Mouse (Mus musculus): ENCODE measurements around the gene Arhgef11.

Gene Arhgef11

DNA sequence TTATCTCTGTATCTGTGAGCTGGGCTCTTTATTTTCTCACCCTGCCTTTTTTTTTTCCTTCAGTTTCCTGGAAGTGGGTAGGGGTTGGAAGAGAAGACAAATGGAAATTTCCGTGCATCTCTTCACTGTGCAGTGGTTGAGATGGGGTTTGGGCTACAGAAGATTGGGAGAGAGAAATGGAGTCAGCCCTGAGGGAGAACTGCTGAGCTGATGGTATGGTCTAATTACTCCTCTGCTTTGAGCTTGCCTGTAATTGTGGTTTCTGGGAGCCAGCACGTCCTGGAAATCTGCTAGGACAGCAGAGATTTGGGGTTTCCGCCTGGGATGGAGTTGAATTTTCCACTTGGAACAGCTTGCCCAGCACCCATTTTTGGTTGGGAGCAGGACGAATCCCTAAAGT lies 43.1 kb downstream of the Arhgef11 start:
- DNase-seq (ENCODE audit: inconsistent age in 2 of 2, low spot score in 1 of 2): no peak

DNA sequence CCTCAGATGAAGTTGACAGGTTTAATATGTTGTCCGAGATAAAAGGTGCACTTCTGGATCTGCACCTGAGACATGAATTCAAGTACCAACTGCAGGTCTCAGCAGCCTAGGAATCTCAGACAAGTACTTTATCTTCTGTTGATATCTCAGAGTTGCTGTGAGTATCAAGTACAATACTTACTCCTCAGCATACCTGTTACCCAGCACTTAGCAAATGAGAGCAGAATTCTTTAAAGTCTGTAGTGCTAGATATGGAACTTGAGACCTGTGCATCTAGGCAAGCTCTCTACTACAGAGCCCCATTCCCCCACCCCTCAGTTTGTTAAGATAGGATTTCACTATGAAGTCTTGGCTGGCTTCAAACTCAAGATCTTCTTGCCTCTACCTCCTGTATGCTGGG lies 43.9 kb downstream of the Arhgef11 start:
- DNase-seq (ENCODE audit: inconsistent age in 2 of 2, low spot score in 1 of 2): no peak

DNA sequence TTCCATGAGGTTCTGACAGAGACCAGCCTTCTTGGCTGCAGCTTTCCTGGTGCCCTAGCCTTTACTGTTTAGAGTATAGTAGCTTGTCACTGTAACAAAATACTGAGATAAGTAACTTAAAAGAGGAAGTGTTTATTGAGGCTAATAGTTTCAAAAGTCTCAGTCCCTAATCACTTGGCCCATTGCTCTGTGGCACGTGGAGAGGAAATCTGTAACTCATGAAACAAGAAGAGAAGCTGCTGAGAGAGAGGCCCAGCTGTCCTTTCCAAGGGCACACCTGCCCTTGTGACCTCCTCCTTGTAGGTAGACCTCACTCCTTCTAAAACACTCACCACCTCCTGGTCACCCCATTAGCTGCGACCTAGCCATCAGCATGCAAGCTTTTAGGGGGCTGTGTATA lies 101.2 kb downstream of the Arhgef11 start:
- DNase-seq (ENCODE audit: inconsistent age in 2 of 2, low spot score in 1 of 2): no peak

DNA sequence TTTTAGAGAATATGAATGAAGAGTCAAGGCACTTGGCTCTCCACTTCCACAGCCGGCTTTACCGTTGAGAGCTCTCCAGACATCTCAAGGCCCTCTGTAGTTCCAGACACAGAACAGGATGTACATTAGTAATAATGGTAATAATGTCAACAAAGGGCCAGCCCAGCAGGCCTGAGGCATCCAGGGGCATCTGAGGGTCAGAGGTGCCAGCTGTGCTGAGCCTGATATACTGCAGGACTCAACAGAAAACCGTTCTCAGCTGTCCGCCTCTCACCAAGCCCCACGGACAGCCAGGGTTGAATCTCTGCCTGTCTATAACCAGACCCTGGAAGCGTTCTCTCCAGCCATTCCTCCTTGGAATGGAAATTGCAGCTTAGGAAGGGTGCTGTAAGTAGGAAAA lies 107.2 kb downstream of the Arhgef11 start:
- no peak for DNase-seq (ENCODE audit: inconsistent age in 2 of 2, low spot score in 1 of 2)

DNA sequence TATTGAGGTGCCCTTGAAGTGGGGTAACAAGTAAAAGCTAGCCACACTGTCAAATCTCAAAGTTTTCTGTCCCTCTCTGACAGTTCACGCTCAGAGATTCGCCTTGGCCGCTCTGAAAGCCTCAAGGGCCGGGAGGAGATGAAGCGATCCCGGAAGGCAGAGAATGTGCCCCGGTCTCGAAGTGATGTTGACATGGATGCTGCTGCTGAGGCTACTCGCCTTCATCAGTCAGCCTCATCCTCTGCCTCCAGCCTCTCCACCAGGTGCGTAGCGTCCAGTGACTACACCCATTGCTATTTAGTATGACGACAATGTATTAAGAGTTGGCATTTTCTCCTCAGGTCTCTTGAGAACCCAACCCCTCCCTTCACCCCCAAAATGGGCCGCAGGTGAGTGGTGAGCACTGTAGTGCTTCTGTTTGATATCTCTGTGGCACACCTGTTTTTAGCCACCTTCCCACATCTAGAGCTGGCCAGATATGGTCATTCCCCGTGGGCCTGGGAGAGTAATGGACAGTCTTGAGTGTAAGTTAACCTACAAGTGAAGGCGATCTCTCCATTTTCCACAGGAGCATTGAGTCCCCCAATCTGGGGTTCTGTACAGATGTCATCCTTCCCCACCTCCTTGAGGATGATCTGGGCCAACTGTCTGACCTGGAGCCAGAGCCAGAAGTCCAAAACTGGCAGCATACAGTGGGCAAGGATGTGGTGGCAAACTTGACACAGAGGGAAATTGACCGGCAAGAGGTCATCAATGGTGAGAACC lies 108.2 kb downstream of the Arhgef11 start:
- DNase-seq (ENCODE audit: inconsistent age in 2 of 2, low spot score in 1 of 2): no peak

DNA sequence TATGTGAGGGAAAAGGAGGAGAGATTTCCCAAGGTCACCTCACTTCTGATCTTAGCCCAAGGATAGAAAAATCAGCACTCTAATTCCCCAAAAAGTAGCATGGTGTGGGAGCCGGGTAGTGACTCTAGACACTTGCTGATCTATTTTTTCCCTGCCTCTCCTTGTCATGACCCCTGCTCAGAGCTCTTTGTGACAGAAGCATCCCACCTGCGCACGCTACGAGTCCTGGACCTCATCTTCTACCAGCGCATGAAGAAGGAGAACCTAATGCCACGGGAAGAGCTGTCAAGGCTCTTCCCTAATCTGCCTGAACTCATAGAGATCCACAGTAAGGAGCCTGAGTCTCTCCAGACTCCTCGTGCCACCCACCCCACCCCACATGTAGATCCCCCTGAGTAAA lies 108.8 kb downstream of the Arhgef11 start:
- no peak for DNase-seq (ENCODE audit: inconsistent age in 2 of 2, low spot score in 1 of 2)

DNA sequence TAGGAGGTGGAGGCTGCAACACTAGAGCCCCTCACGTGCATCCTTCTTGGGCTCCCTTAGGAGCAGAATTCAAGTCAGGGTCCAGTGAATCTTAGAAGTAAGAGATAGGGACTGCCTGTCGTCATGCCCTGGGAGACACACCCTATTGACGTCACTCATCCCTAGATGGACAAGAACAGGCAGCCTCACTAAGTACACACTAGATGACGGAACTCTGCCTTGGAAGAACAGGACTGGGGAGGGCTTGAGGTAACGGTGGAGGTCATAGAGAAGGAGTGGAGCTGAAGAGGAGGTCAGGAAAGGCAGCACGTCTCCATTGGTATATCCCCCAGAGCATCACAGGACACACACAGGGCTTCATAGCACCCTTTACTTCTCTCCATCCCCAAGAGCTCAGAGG lies 111.3 kb downstream of the Arhgef11 start:
- no peak for DNase-seq (ENCODE audit: inconsistent age in 2 of 2, low spot score in 1 of 2)

DNA sequence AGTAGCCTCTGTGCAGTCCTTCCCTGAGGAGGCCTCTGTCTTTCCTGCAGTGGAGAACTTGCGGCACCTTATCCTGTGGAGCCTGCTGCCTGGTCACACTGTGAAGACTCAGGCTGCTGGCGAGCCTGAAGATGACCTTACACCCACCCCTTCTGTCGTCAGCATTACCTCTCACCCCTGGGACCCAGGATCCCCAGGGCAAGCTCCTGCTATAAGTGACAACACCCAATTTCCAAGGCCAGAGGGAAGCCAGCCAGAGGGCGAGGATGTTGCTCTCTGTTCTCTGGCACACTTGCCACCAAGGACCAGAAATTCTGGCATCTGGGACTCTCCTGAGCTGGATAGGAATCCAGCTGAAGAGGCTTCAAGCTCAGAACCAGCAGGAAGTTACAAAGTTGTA lies 115.7 kb downstream of the Arhgef11 start:
- peak in 1 of 2 experiments; percentile 62 for DNase-seq (ENCODE audit: inconsistent age in 2 of 2, low spot score in 1 of 2)

DNA sequence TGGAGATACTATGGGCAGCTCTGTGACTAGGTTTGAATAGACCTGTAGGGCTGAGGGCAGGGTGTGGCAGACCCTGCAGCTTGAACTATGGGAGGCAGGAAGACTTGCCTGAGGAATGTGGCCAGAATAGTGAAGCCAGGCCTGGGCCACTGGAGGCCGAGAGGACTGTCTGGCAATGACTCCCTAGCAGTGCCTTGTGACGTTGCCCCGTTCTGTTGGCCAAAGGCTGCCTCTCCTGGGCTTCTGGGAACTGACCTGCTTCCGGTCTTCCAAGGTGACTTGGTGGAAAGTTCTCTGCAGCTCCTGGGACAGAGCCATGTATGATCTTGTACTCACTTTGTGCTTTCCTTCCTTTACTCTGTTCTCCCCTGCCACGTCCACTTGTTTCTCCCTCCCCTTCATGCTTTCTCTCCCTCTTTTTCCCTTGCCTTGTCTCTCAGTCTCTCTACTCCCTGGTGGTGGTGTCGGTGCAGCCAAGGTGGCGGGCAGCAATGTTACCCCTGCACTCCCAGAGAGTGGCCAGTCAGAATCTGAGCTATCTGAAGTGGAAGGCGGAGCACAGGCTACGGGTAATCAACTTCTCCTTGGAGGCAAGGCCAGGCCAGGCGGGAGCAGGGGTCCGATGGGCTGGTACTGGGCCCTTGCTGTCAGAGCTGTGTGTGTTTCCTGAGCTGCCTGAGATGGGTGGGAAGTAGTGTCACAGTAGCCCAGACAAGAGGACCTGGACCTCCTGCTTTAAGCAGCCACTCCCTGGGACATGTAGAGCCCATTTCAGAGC lies 116.8 kb downstream of the Arhgef11 start:
- peak in 1 of 2 experiments; percentile 67 for DNase-seq (ENCODE audit: inconsistent age in 2 of 2, low spot score in 1 of 2)

DNA sequence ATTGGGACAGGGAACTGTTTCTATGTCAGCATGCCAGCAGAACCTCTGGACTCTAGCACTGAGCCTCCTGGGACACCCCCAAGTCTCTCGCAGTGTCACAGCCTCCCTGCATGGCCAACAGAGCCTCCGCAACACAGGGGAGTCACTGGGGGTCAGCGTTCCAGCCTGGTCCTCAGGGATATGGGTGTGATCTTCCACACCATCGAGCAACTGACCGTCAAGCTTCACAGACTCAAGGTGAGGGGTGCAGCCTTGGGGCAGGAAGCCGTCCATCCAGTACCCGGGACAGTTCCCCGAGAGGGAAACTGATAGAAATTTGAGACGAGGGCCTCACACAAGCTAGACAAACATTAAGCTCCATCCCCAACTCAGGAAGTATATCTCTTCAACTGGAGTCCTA lies 118.0 kb downstream of the Arhgef11 start:
- peak in 1 of 2 experiments; percentile 35 for DNase-seq (ENCODE audit: inconsistent age in 2 of 2, low spot score in 1 of 2)

DNA sequence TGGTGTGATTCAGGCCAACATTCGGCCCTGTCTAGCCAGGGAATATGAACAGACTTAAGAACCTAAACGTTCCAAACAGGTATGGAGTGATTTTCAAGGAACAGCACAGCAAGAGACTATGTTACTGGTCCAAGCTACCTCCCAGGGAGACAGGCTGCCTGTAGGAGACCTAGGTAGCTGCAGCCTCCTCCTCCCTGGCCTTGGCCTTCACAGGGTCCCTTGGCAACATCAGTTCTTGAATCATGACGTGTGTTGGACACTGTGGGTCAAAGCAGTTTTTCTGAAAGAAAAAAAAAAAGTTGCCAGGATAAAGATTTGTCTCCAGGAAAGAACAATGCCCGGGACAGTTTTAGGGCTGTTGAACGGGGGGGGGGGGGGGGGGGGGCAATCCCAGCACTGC lies 121.5 kb downstream of the Arhgef11 start:
- DNase-seq (ENCODE audit: inconsistent age in 2 of 2, low spot score in 1 of 2): peak; percentile 73 to 87

DNA sequence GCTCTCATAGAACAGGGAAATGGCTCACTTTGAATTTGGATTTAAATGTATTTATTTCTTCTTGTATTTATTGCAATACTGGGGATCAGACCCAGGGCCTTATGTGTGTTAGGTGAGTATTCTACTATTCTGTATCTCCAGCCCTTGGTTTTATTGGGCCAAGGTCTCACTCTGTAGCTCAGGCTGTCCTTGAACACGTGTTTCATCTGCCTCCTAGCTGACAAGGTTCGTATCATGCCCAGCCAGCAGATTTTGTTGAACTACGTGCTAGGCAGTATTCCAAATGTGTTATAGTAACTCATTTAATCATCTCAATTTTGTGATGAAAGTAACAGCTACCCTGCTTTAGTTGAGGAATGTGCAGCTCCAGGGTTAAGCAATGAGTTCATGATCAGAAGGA lies 124.7 kb downstream of the Arhgef11 start:
- DNase-seq (ENCODE audit: inconsistent age in 2 of 2, low spot score in 1 of 2): peak in 1 of 2 experiments; percentile 81

DNA sequence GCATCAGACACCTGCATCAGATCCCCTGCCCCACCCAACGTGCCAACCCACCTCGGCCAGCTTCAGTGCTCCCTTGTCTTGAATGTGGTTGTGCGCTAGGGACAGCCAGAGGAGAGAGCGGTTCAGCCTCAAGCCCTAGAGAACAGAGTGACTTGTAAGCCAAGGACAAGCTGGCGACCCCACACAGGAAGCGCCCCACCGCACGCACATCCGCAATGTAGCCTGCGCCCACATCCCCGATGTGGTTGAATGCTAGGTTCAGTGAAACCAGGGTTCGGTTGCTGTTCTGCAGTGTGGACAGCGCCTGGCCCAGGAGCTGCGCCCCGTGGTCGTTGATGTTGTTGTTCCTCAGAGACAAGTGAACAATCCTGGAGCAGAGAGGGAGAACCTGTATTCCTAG lies 125.4 kb downstream of the Arhgef11 start:
- DNase-seq (ENCODE audit: inconsistent age in 2 of 2, low spot score in 1 of 2): no peak

DNA sequence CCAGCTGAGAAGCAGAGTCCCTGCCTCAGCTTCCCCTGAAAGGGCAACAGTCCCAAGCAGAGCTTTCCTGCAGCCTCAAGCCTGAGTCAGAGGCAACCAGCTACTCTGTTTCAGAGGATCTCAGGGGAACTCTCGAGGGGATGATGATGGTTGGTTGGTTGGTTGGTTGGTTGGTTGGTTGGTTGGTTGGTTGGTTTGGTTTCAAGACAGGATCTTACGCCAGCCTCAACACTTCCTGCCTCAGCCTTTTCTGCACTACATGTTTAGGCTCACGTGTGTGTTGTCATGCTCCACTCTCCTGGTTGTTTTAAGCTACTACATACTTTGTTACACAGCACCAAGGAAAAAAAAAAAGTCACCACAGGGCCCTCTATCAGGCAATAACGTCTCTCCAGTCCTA lies 126.6 kb downstream of the Arhgef11 start:
- DNase-seq (ENCODE audit: inconsistent age in 2 of 2, low spot score in 1 of 2): no peak

DNA sequence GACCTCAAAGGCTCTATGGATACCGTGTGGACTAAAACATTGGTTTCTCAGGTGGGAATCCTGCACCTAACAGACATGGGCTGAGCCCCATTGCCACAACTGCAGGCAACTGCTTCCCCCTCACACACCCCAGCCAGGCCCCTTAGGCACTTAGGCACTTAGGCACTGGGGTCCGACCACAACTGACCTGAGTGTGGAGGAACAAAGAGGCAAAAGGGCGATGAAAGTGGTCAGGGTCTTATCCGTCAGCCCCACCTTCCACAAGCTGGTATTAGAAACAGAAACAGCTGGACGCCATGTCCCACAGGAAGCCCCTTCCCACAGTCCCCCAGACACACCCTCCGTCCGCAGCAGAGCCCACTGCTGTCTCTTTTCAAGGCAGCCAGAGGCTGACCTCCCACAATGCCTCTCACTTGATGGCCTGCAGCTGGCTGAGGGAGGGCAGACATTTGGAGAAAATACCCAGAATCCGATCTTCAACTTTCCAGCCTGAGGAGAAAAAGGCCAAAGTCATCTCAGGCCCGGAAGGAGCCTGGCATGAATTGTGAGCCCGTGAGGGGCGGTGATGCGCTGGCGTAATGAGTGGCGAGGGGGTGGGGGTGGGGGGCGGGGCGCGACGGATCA lies 127.8 kb downstream of the Arhgef11 start:
- DNase-seq (ENCODE audit: inconsistent age in 2 of 2, low spot score in 1 of 2): peak in 1 of 2 experiments; percentile 32

DNA sequence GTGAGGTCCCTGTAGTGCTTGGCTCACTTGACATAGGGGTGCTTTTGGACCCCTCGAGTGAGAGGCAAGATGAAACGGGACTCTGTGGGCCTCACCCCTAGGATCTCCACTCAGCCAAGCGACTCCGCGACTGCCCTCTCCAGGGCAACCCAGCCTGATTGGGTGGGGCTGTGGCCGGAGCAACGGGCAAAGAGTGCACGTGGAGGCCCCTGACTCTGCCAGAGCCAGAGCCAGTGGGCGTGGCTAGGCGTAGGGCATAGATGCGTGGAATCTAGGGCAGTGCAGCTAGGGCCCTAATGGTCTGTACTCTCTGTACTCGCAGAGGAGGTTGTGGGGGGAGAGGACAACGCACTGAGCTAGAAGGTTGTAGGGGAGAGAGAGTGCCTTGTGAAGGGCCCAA lies 131.1 kb downstream of the Arhgef11 start, which contains the start of gene Lrrc71:
TSS of gene Lrrc71 (minus strand) at position 195 of the 400 bp plus-strand sequence.
- peak in 1 of 2 experiments; percentile 56 for DNase-seq (ENCODE audit: inconsistent age in 2 of 2, low spot score in 1 of 2)

DNA sequence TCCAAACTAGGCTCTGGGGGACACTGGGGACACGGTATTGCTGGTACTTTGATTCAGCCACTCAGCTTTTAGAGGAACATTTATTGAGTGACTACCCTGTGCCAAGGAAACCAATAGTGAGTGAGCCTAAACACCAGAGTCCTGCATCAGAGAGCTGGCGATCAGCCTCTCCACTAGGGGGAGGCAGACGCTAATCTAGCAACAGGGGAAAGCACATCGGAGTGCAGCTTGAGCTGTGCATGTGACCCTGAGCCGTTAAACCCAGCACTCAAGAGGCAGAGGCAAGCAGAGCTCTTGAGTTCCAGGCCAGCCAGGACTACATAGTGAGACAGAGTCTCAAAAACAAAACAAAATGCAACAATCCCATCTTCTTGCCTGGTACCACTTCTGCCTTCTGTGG lies 131.7 kb downstream of the Arhgef11 start:
- DNase-seq (ENCODE audit: inconsistent age in 2 of 2, low spot score in 1 of 2): peak; percentile 61 to 88

DNA sequence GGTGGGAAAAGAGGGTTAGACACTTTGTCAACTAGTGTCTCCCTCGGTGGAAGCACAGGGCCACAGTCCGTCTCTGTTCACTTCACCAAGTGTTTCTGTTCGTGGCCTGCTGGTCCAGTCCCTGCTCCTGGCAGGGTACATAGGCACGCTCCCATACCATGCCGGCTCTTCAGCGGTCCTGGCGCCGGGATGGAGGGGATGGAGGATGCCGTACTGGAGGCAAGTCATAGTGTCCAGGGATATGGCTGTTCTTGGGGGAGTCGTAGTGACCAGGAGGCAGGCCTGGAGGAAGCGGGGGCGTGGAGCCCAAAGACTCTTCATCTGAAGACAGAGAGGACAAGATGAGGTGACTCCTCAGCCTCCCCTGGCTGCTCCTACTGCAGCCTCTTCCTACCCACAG lies 132.6 kb downstream of the Arhgef11 start:
- peak in 1 of 2 experiments; percentile 28 for DNase-seq (ENCODE audit: inconsistent age in 2 of 2, low spot score in 1 of 2)

DNA sequence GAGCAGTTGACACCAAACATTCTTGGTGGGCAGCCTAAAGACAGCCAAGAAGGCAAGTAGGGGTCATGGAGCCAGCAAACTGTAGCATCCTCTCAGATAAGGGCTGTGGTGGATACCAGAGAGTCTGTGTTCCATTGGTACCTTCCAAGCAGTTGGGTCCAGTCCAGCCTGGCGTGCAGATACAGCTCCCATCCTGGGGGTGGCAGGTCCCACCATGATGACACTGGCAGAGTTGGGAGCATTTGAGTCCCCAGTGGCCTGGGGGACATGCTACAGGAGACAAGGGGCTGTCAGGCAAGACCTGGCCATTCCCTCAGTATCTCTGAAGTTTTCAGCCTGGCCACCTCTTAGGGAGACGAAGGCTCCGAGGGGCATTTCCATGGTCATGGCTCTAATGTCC lies 135.2 kb downstream of the Arhgef11 start:
- DNase-seq (ENCODE audit: inconsistent age in 2 of 2, low spot score in 1 of 2): no peak

DNA sequence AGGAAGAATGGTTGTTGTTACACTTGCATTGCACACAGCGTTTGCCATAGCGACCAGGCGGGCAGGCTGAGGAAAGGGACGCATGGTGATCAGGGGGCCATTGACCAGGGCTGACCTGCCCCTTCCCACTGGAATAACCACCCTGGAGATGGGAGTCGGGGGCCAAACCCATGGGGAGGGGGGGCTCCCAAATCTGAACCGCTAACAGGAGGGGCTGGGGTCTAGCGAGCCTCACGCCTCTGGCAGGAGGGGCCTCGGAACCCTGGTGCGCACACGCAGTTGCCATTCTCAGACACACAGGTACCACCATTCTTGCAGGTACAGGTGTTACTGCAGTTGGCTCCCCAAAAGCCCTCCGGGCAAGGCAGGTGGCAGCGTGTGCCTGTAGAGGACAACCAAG lies 136.5 kb downstream of the Arhgef11 start:
- no peak for DNase-seq (ENCODE audit: inconsistent age in 2 of 2, low spot score in 1 of 2)

DNA sequence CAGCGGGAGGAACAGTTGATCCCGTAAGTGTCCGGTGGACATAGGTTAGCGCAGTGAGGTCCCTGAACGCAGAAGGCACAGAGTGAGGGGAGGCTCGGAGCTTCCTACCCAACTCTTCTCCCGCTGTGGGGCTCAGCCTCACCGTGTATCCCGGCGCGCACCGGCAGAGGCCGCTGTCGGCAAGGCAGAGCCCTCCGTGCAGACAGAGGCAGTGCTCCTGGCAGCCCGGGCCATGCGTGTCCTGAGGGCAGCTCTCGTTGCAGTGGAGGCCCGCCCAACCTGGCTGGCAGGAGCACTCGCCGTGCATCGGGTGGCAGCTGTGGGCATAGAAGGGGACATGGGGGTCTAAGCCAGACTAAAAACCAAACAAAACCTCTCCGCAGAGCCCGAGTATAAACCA lies 138.6 kb downstream of the Arhgef11 start:
- DNase-seq (ENCODE audit: inconsistent age in 2 of 2, low spot score in 1 of 2): peak; percentile 84 to 95

DNA sequence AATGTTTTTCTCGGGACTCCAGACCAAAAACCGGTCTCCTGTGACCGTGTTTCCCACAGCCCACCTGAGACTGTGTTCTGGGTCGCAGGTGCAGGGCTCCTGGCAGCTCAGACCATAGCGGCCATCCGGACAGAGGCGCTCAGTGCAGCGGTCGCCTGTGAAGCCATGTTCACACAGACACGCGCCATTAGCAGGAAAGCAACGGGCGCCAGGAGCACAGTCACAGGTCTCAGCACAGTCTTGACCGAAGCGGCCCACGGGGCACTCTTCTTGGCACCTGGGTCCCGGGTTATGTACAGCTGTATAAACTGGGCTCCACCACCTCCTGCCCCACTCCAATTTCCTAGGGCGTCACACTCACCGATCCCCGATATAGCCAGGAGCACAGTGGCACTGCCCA lies 139.1 kb downstream of the Arhgef11 start:
- no peak for DNase-seq (ENCODE audit: inconsistent age in 2 of 2, low spot score in 1 of 2)

Data from adrenal gland, adult (tissue).